ENCODE assay signal across 24 mouse cellular contexts in genomic region chr4:95913026-95913425, GRCm38 (mm10). TPM values are rescaled to one million over a fixed set of nuclear protein-coding genes. Genes with fewer than 3 reads are reported as not detected.
DNase-seq lines count a peak whose midpoint lies in the region; TF ChIP-seq lines count a peak whose summit lies in the region.
"Had no signal": no experiment of that assay in that cellular context is flagged by ENCODE, and none has a peak within 500 bp of the region (broad histone marks: within the 10 kb centered on the region; RNA-seq: fewer than 3 reads in every experiment).

No protein-coding gene starts in this region.

- intact Hi-C loops in heart, adult 2 months (cut with DNase I) = no loop called here

- H3K27me3 ChIP-seq in heart, adult 2 months (ENCODE audit: control insufficient read depth, insufficient read depth, low read length) = no peaks in the 10 kb centered on the region
- no peaks in the 10 kb centered on the region for H3K27me3 ChIP-seq in myocyte (ENCODE audit: control insufficient read depth, insufficient read depth, insufficient read length)
- H3K27me3 ChIP-seq: embryonic facial prominence, embryonic 13.5 days; forebrain, embryonic 15.5 days; hindbrain, embryonic 12.5 days; hindbrain, embryonic 15.5 days; Patski had no signal

- no peak overlapping the region for H3K27ac ChIP-seq in heart, adult 2 months
- H3K27ac ChIP-seq: embryonic facial prominence, embryonic 10.5 days; embryonic facial prominence, embryonic 13.5 days; forebrain, embryonic 15.5 days; hindbrain, embryonic 12.5 days; hindbrain, embryonic 15.5 days had no signal

- H3K9ac ChIP-seq in heart, adult 2 months (ENCODE audit: low read depth, low read length) = no peak overlapping the region
- H3K9ac ChIP-seq: embryonic facial prominence, embryonic 13.5 days; forebrain, embryonic 15.5 days; hindbrain, embryonic 12.5 days; hindbrain, embryonic 15.5 days had no signal

- no peak overlapping the region for H3K4me3 ChIP-seq in heart, adult 2 months
- H3K4me3 ChIP-seq in myocyte = no peak overlapping the region
- H3K4me3 ChIP-seq: embryonic facial prominence, embryonic 10.5 days; embryonic facial prominence, embryonic 13.5 days; forebrain, embryonic 15.5 days; hindbrain, embryonic 12.5 days; hindbrain, embryonic 15.5 days had no signal

- H3K4me1 ChIP-seq in heart, adult 2 months (ENCODE audit: control insufficient read depth, insufficient read depth, low read length) = no peaks in the 10 kb centered on the region
- H3K4me1 ChIP-seq: hindbrain, embryonic 15.5 days had no signal

- WGBS in heart, adult 2 months = 81% methylated on average over 1 of the region's 1 CpGs

- no peak overlapping the region for H3K4me2 ChIP-seq in myocyte (ENCODE audit: low read depth)
- H3K4me2 ChIP-seq: embryonic facial prominence, embryonic 13.5 days; forebrain, embryonic 15.5 days; heart, embryonic 11.5 days; hindbrain, embryonic 12.5 days; hindbrain, embryonic 15.5 days had no signal

- no peaks in the 10 kb centered on the region for H3K36me3 ChIP-seq in heart, adult 2 months (ENCODE audit: control insufficient read depth, insufficient read depth, low read length)
- H3K36me3 ChIP-seq in myocyte (ENCODE audit: control insufficient read depth, insufficient read depth) = no peaks in the 10 kb centered on the region
- H3K36me3 ChIP-seq: embryonic facial prominence, embryonic 10.5 days; embryonic facial prominence, embryonic 13.5 days; forebrain, embryonic 15.5 days; hindbrain, embryonic 12.5 days; hindbrain, embryonic 15.5 days had no signal

- TF ChIP-seq EP300 in heart, adult 2 months (IDR thresholded peaks at IDR 0.05; ENCODE audit: insufficient read depth, low read depth, low read length) = no peak

- no peak for TF ChIP-seq POLR2A in heart, adult 2 months (IDR thresholded peaks at IDR 0.05; ENCODE audit: insufficient read depth, low read depth, low read length)
- TF ChIP-seq POLR2A in myocyte (IDR thresholded peaks at IDR 0.05; ENCODE audit: insufficient read length, low read depth) = no peak

- H3ac ChIP-seq in myocyte (ENCODE audit: control insufficient read depth, insufficient read length) = no peak overlapping the region

- peak; percentile 51 for DNase-seq in heart, adult 11 months
- no peak for DNase-seq in heart, adult 2 months
- DNase-seq in Muller cell, postnatal 12 days (ENCODE audit: inconsistent ontology term) = peak; percentile 36
- peak; percentile 33 for DNase-seq in brain, adult 2 months (ENCODE audit: low read depth, low spot score)
- no peak for DNase-seq in embryo, embryonic 11 days
- DNase-seq in T-cell, adult 2 months (ENCODE audit: low spot score) = no peak
- no peak for DNase-seq in testis, postnatal 10 days (ENCODE audit: low spot score)
- DNase-seq: adrenal gland, adult 8-10 months; adrenal gland, postnatal 25 days; B cell, adult 2 months; cerebellum, adult 18-20 months; cerebellum, adult 9-10 months; cerebellum, postnatal 14 days; gastrocnemius, postnatal 25 days; kidney, adult 11 months had no signal

- H3K79me2 ChIP-seq in heart, adult 2 months (replicated peaks; ENCODE audit: control insufficient read depth, insufficient read depth, low read length) = no peaks in the 10 kb centered on the region
- no peaks in the 10 kb centered on the region for H3K79me2 ChIP-seq in myocyte (ENCODE audit: control insufficient read depth, insufficient read depth)

- no peak for TF ChIP-seq CTCF in heart, adult 2 months (IDR thresholded peaks at IDR 0.05)

TF ChIP-seq in myocyte, 11 proteins besides CTCF, POLR2A, EP300 and RAD21:
- peak; percentile 52 for TF ChIP-seq USF1 (IDR thresholded peaks at IDR 0.05; ENCODE audit: low read depth)
- no peak for TF ChIP-seq MYOD1 (IDR thresholded peaks at IDR 0.05; ENCODE audit: control insufficient read depth in 1 of 3, insufficient read length in 2 of 3, low read depth in 2 of 3)

RNA-seq across cellular contexts. Expression of gene Hook1, which starts 54.0 kb away (rescaled TPM):
- total RNA-seq in heart, adult 2 months (2021) = 10 to 100 TPM in 1 of 2 experiments, 1 to 10 TPM in 1; 8.9 to 11.1 TPM
- polyA plus RNA-seq in heart, adult 2 months (2012; rRNA removed) = 3.2 and 5.2 TPM in 2 replicates
- 0.10 TPM for polyA plus RNA-seq in myocyte (2012; fragmentation: generic; extraction: Trizol)
- total RNA-seq: MEL had no signal

Comparison
In these comparisons a context has a peak if more than half of its experiments do, and no peak if none do; other contexts are left out.
1. DNase-seq: peak in heart, adult 11 months (single experiment), Muller cell, postnatal 12 days (single experiment) and brain, adult 2 months (single experiment); none in heart, adult 2 months (0 of 2), embryo, embryonic 11 days (single experiment), T-cell, adult 2 months (single experiment) and testis, postnatal 10 days (single experiment).